Mouse (Mus musculus): ENCODE data around the gene Rmnd1. TPM values are rescaled to one million over a fixed set of nuclear protein-coding genes. Genes with fewer than 3 reads are reported as not detected.
A peak's percentile ranks its signal among the peaks of the same experiment; 100 is the strongest.

Rmnd1 gene
- polyA plus RNA-seq, 1 experiment from 2014 or later: 92.9 TPM

DNA sequence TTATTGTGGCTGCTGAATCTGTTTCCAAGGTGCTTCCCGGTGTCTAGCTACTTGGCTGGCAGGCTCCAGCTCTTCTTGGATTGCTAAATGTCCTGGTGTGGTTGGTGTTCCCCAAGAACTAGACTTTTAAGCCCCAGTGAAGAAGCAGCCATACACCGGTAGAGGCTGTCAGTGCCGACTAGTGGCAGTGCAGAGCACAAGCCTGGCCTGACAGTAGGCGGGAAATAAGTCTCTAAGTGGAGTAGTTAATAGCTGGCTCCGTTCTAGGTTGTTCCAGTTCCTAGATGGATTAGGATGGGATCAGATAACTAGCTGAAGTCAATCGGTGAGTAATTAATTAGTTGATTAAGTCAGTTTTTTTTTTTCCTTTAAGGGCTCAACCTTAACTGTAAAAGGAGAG, 40.3 kb downstream of the Rmnd1 start:
- no peak overlapping the region for H3K4me2 ChIP-seq

DNA sequence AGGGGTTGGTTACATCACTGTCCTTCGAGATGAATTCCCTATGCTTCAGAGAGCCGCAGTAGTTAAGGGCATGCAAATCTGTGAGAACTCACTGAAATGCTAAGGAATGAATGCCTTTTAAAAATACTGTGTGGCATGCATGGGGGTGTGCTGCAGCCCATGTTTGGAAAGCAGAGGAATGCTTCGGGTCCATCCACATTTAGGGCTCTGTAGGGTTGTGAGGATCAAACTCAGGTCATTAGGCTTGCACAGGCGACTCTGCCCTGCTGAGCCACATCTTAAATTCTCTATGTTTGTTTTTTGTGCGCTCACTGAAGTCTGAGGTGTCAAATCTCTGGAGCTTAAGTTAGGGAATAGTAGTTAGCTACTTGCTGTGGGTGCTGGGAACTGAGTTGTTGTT, 41.1 kb downstream of the Rmnd1 start:
- no peak for ATAC-seq (ENCODE audit: insufficient number of reproducible peaks, low FRiP score)
- H3K4me1 ChIP-seq (replicated peaks): peaks cover 34% of the 10 kb centered on the region
- H3K9ac ChIP-seq: 0 out of 2 replicates have a peak overlapping the region, but pooled peaks have one; percentile 38
- H3K9me3 ChIP-seq (replicated peaks): no peaks in the 10 kb centered on the region
- H3K27ac ChIP-seq (ENCODE audit: poor library complexity, severe bottlenecking): no peak overlapping the region
- no peaks in the 10 kb centered on the region for H3K27me3 ChIP-seq (replicated peaks)
- 61% methylated on average over 5 of the region's 5 CpGs for WGBS
- no peak overlapping the region for H3K4me3 ChIP-seq
- peaks cover 26% of the 10 kb centered on the region for H3K36me3 ChIP-seq
- H3K4me2 ChIP-seq: 0 out of 2 replicates have a peak overlapping the region, but pooled peaks have one; percentile 1

More for the DNA sequence above, 40.3 kb downstream of the Rmnd1 start:
- H3K9me3 ChIP-seq (replicated peaks): no peaks in the 10 kb centered on the region
- ATAC-seq (ENCODE audit: insufficient number of reproducible peaks, low FRiP score): no peak
- H3K4me3 ChIP-seq: no peak overlapping the region
- 42% methylated on average over 6 of the region's 6 CpGs for WGBS
- H3K36me3 ChIP-seq: peaks cover 29% of the 10 kb centered on the region
- H3K9ac ChIP-seq: no peak overlapping the region
- peaks cover 34% of the 10 kb centered on the region for H3K4me1 ChIP-seq (replicated peaks)
- H3K27ac ChIP-seq (ENCODE audit: poor library complexity, severe bottlenecking): no peak overlapping the region
- no peaks in the 10 kb centered on the region for H3K27me3 ChIP-seq (replicated peaks)

DNA sequence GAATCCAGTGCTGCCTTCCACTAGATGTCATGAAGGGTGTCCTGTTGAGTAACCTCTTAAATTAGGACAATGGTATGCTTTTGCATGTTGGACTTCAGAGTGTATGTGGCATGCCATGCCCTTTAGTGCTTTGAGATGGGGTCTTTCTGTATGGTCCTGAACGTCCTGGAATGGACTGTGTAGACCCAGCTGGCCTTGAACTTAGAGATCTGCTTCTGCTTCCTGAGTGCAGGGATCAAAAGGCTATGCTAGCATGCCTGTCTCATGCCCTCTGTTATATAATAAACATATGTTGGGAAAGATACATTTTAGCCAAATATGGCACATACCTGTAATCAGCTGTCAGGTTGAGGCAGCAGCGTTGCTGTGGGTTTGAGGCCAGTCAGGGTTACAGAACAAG, 41.6 kb downstream of the Rmnd1 start:
- Histone ChIP-seq H3K9ac (no peak overlapping the region), H3K4me3 (no peak overlapping the region), H3K4me2 (0 out of 2 replicates have a peak overlapping the region, but pooled peaks have one; percentile 1), H3K27me3 (replicated peaks) (no peaks in the 10 kb centered on the region), H3K4me1 (replicated peaks) (peaks cover 38% of the 10 kb centered on the region), H3K9me3 (replicated peaks) (no peaks in the 10 kb centered on the region), H3K27ac (ENCODE audit: poor library complexity, severe bottlenecking) (no peak overlapping the region), H3K36me3 (peaks cover 21% of the 10 kb centered on the region)
- WGBS: 59% methylated on average over 2 of the region's 2 CpGs
- no peak for ATAC-seq (ENCODE audit: insufficient number of reproducible peaks, low FRiP score)

DNA sequence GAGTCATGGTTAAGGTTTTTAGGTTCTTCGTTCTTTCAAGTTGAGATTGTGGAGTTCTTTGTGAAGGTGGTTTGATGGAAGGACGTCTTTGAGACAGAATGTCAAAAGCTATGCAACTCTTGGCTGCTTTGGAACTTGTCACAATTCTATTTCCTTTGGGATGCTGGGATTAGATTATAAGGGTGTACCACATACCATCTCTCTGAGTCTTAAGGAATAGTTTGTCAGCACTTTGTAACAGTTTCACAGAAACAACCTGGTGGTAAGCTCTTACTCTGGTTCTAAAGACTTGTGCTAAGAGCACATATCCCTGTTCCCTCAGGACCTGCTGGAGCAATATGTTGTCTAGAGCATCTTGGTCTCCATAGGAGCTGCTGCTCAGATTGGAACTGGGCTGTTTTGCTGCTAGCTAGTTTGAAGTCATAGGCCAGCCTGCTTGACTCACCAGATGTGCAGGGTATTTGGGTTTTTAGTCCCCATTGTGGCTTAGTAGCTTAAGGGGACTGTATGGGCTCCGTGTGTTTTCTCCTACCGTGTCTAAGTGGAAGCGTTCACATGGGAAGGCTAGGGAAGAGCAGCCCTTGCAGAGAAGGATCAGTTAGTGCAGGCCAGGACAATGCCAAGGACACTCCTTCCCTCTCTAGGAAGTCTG, 42.6 kb downstream of the Rmnd1 start:
- Histone ChIP-seq H3K36me3 (peaks cover 12% of the 10 kb centered on the region), H3K27me3 (replicated peaks) (no peaks in the 10 kb centered on the region), H3K4me3 (peak overlapping the region; percentile 99), H3K4me1 (replicated peaks) (peaks cover 41% of the 10 kb centered on the region), H3K27ac (ENCODE audit: poor library complexity, severe bottlenecking) (no peak overlapping the region), H3K4me2 (peak overlapping the region; percentile 94), H3K9ac (peak overlapping the region; percentile 100), H3K9me3 (replicated peaks) (no peaks in the 10 kb centered on the region)
- 51% methylated on average over 5 of the region's 5 CpGs for WGBS
- no peak for ATAC-seq (ENCODE audit: insufficient number of reproducible peaks, low FRiP score)

DNA sequence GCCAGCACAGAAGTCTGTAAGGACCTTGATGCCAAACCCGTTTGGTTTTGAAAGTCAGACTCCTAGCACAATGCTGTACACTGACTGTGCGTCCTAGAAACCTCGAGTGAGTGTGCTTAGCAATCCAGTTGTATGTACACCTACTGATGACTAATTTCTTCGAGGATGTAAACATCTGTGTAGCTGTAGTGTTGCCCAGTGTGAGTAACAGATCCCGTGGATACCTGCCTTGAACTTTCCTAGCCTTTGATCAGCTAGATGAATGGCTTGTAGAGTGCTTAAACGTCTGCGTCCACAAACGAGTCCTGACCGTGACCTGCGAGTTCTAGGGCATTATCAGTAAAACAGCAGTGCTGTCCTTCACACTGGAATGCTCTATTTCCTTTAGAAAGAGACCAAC, 43.2 kb downstream of the Rmnd1 start:
- Histone ChIP-seq H3K9me3 (replicated peaks) (no peaks in the 10 kb centered on the region), H3K4me3 (peak overlapping the region; percentile 99), H3K4me1 (replicated peaks) (peaks cover 43% of the 10 kb centered on the region), H3K36me3 (peaks cover 7% of the 10 kb centered on the region), H3K9ac (peak overlapping the region; percentile 100), H3K27ac (ENCODE audit: poor library complexity, severe bottlenecking) (peak overlapping the region; percentile 99; the same call in 1 of the 2 replicates), H3K4me2 (peak overlapping the region; percentile 94), H3K27me3 (replicated peaks) (no peaks in the 10 kb centered on the region)
- 11% methylated on average over 10 of the region's 10 CpGs for WGBS
- no peak for ATAC-seq (ENCODE audit: insufficient number of reproducible peaks, low FRiP score)

DNA sequence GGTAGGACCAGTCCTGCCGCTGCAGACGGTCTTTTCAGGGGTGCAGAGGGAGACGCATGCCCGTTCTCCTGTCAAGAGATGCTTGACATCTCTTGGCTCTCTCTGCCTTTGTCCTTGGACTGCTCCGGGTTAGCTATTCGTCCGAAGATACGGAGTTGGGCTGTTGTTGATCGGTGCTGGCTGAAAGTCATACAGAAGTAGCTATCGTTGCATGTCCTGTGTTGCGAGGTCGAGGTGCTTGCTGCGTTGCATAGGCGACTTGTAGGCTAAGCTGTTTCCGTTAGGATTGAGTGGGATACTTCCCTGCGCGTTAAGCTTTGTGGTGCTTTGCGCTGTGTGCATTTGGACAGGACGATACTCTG, 43.8 kb downstream of the Rmnd1 start:
- H3K9me3 ChIP-seq (replicated peaks): no peaks in the 10 kb centered on the region
- peak overlapping the region; percentile 94 for H3K4me2 ChIP-seq
- peaks cover 4% of the 10 kb centered on the region; the same call in 1 of the 2 replicates for H3K36me3 ChIP-seq
- peak overlapping the region; percentile 99 for H3K27ac ChIP-seq (ENCODE audit: poor library complexity, severe bottlenecking)
- ATAC-seq (ENCODE audit: insufficient number of reproducible peaks, low FRiP score): no peak
- no peaks in the 10 kb centered on the region for H3K27me3 ChIP-seq (replicated peaks)
- peaks cover 46% of the 10 kb centered on the region for H3K4me1 ChIP-seq (replicated peaks)
- H3K4me3 ChIP-seq: peak overlapping the region; percentile 99
- H3K9ac ChIP-seq: peak overlapping the region; percentile 100
- under 1% methylated on average over 19 of the region's 19 CpGs for WGBS

DNA sequence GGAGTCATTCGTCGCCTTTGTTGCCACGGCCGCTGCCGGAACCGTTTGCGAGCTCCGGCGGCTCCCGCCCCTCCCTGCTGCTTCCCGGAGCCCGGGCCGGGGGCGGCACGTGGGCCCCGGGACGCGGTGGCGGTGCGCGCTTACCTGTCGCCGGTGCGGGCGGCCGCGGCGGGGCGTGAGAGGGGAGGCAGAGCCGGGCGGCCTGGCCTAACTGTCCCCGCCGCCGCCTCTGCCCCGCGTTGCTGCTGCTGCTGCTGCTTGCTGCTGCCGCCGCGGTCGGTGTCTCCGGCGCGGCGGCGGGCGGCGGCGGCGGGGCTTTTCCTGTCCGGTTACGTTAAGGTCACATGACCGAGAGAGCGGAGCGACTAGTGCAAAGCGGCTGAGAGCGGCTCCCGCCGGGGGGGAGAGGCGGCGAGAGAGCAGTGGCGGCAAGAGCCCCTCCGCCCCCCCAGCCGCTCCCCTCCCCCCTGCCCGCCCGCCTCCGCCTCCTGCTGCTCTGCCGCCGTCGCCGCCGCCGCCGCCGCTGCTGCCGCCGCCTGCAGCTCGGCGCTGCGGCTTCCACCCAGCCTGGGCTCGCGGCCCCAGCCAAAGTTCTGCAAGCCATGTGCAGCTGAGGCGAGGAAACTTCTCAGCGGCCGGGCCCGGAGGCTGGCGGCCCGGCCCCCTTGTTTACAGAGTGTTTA, 44.3 kb downstream of the Rmnd1 start, which contains the start of gene Zbtb2:
Zbtb2 (minus strand) TSS at position 408 of the 683 bp plus-strand sequence.
- peak within 1 kb of the TSS; percentile 94 for H3K4me2 ChIP-seq
- WGBS: 1% methylated on average over 66 of the region's 87 CpGs
- H3K9me3 ChIP-seq (replicated peaks): no peaks in the 10 kb centered on the region
- peak within 1 kb of the TSS; percentile 100 for H3K9ac ChIP-seq
- no peaks in the 10 kb centered on the region for H3K27me3 ChIP-seq (replicated peaks)
- H3K4me3 ChIP-seq: peak within 1 kb of the TSS; percentile 99
- peaks cover 51% of the 10 kb centered on the region for H3K4me1 ChIP-seq (replicated peaks)
- H3K27ac ChIP-seq (ENCODE audit: poor library complexity, severe bottlenecking): peak within 1 kb of the TSS; percentile 99
- ATAC-seq (ENCODE audit: insufficient number of reproducible peaks, low FRiP score): peak; percentile 37
- H3K36me3 ChIP-seq: peaks cover under 1% of the 10 kb centered on the region; the same call in 1 of the 2 replicates

DNA sequence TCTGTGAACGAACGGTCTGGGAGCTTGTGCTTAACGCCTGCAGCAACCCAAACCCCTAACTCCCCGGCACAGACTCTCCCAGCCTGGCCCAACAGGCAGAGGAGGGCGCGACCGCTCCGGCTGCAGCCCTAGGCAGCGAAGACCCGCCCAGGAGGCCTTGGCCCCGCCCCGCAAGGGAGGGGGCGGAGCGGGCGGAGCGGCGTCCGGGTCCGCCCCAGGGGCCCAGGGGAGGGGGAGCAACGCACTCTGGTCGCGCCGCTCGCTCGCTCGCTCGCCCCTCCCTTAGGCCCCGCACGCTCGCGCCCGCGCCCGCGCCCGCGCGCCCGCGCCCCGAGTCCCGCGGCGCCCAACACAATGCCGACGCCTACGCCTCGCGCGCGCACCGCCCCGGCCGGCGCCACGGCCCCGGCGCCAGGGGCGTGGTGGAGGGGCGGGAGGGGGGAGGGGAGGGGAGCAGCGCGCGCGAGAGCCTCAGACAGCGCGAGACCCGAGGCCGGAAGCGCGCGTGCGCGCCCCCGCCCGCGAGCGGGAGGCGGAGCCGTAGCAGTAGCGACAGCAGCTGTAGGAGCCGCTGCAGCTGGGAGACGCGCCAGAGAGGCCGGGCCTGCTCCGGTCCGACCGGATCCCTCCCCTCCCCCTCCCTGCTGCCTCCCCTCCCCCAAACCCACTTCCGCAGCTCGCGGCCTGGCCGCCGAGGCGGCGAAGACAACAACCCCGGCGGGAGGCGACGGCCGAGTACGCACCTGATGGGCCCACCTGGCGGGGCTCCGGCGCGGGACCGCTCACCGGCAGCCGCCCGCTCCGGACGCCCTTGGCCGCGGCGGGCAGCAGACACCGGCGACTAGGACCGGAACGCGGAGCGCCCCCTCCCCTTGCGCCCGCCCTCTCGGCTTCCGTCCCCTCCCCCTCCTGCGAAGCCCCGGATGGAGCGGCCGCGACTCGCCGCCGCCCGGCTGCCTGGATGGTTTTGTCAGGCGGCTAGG, 45.3 kb downstream of the Rmnd1 start:
- H3K4me3 ChIP-seq: peak overlapping the region; percentile 99
- ATAC-seq (ENCODE audit: insufficient number of reproducible peaks, low FRiP score): peak; percentile 94
- H3K36me3 ChIP-seq: no peaks in the 10 kb centered on the region
- peak overlapping the region; percentile 100 for H3K9ac ChIP-seq
- peak overlapping the region; percentile 99 for H3K27ac ChIP-seq (ENCODE audit: poor library complexity, severe bottlenecking)
- H3K27me3 ChIP-seq (replicated peaks): no peaks in the 10 kb centered on the region
- WGBS: under 1% methylated on average over 92 of the region's 133 CpGs
- peak overlapping the region; percentile 94 for H3K4me2 ChIP-seq
- no peaks in the 10 kb centered on the region for H3K9me3 ChIP-seq (replicated peaks)
- peaks cover 51% of the 10 kb centered on the region for H3K4me1 ChIP-seq (replicated peaks)

DNA sequence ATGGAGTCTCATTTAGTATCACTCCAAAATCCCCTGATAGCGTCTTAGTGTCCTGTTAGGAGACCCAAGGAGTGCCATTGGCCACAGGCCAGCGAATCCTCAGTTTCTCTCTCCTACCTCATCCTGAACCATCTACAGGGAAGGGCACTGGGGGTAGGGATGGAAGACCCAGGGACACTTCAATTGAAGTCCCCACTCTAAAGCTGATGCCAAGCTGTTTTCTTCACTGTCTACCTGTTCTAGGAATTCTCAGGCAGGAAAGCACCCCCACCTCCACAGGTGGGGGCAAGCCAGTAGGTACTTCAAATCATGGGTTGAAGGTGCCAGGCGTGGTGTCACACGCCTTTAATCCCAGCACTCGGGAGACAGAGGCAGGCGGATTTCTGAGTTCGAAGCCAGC, 47.9 kb downstream of the Rmnd1 start:
- H3K9me3 ChIP-seq (replicated peaks): no peaks in the 10 kb centered on the region
- no peak overlapping the region for H3K4me2 ChIP-seq
- 90% methylated on average over 7 of the region's 7 CpGs for WGBS
- no peaks in the 10 kb centered on the region for H3K27me3 ChIP-seq (replicated peaks)
- H3K4me3 ChIP-seq: no peak overlapping the region
- H3K27ac ChIP-seq (ENCODE audit: poor library complexity, severe bottlenecking): no peak overlapping the region
- H3K4me1 ChIP-seq (replicated peaks): peaks cover 27% of the 10 kb centered on the region
- H3K9ac ChIP-seq: no peak overlapping the region
- no peak for ATAC-seq (ENCODE audit: insufficient number of reproducible peaks, low FRiP score)
- no peaks in the 10 kb centered on the region for H3K36me3 ChIP-seq

DNA sequence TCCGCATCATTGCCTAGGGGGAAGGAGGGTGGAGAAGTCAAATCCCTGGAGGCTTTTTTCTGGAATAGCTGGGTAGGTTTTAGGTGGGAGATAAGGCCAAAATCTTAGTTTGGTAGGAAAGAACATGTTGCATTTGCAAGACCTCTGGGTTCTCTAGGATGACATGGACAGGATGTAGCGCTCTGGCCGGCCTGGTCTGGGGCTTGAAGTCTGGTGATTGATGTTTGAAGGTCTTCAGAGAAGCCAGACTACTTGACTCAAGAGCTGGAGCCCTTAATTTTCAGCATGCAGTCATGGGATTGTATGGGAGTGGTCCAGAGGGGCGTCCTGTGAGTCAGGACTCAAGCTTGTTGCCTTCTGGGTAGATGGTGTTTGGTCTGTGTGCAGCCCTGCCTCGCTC, 51.4 kb downstream of the Rmnd1 start:
- no peak for ATAC-seq (ENCODE audit: insufficient number of reproducible peaks, low FRiP score)
- no peaks in the 10 kb centered on the region for H3K36me3 ChIP-seq
- H3K9me3 ChIP-seq (replicated peaks): no peaks in the 10 kb centered on the region
- no peak overlapping the region for H3K4me2 ChIP-seq
- no peak overlapping the region for H3K9ac ChIP-seq
- peaks cover 30% of the 10 kb centered on the region for H3K4me1 ChIP-seq (replicated peaks)
- no peak overlapping the region for H3K27ac ChIP-seq (ENCODE audit: poor library complexity, severe bottlenecking)
- no peaks in the 10 kb centered on the region for H3K27me3 ChIP-seq (replicated peaks)
- H3K4me3 ChIP-seq: no peak overlapping the region
- 84% methylated on average over 5 of the region's 5 CpGs for WGBS
